Mouse (Mus musculus) testis, adult 2 months (tissue): ENCODE measurements at regions not wholly inside any gene's neighbourhood (a gene's known extent, or its start where the extent isn't known, plus 50 kb on each side); places are given as distances from the start of the nearest gene placed in this dataset.

Source experiments
- H3K27ac ChIP-seq: fragments of 200-500 bp; 2 replicates; pipeline ENCODE4 v1.5.1; 2012; ENCODE audit warnings: low read depth, low read length; ENCODE audit not compliant: control insufficient read depth, insufficient read depth
- H3K27me3 ChIP-seq: fragments of 200-500 bp; 2 replicates; pipeline ENCODE4 v1.6.1; 2012; ENCODE audit warnings: mild to moderate bottlenecking, low read length, moderate library complexity; ENCODE audit not compliant: control insufficient read depth, insufficient read depth
- H3K36me3 ChIP-seq: fragments of 200-500 bp; 2 replicates; pipeline ENCODE4 v1.6.1; 2012; ENCODE audit warnings: mild to moderate bottlenecking, low read length; ENCODE audit not compliant: control insufficient read depth, insufficient read depth
- H3K4me1 ChIP-seq: fragments of 200-500 bp; 2 replicates; pipeline ENCODE4 v1.6.1; 2012; ENCODE audit warnings: low read length; ENCODE audit not compliant: control insufficient read depth, insufficient read depth
- H3K4me3 ChIP-seq: fragments of 200-500 bp; 2 replicates; pipeline ENCODE4 v1.5.1; 2012; ENCODE audit warnings: low read depth, mild to moderate bottlenecking, low read length, moderate library complexity, mixed read lengths; ENCODE audit not compliant: control insufficient read depth
- CTCF ChIP-seq: fragments of 200-500 bp; IDR thresholded peaks from 2 replicates; pipeline ENCODE4 v1.5.1; 2012; ENCODE audit warnings: low read depth, mild to moderate bottlenecking, inconsistent platforms, low read length, moderate library complexity; ENCODE audit not compliant: control insufficient read depth, insufficient read depth, insufficient replicate concordance
- POLR2A ChIP-seq: fragments of 200-500 bp; IDR thresholded peaks from 2 replicates; pipeline ENCODE4 v1.6.1; 2012; ENCODE audit warnings: low read depth, mild to moderate bottlenecking, inconsistent platforms, low read length, moderate library complexity; ENCODE audit not compliant: control insufficient read depth

GRCm38 (mm10) chr1:42167790-42168572 lies 527.6 kb upstream of the Pou3f3 start:
- Histone ChIP-seq H3K4me1 (no peaks in the 10 kb centered on the region), H3K4me3 (no peak overlapping the region), H3K27me3 (no peaks in the 10 kb centered on the region), H3K36me3 (no peaks in the 10 kb centered on the region), H3K27ac (no peak overlapping the region)
- TF ChIP-seq CTCF (no peak), POLR2A (no peak)

GRCm38 (mm10) chr1:42169505-42169904 lies 526.1 kb upstream of the Pou3f3 start:
- Histone ChIP-seq H3K4me1 (no peaks in the 10 kb centered on the region), H3K27ac (no peak overlapping the region), H3K4me3 (no peak overlapping the region), H3K36me3 (no peaks in the 10 kb centered on the region), H3K27me3 (no peaks in the 10 kb centered on the region)
- no peak for TF ChIP-seq POLR2A
- no peak for TF ChIP-seq CTCF

- no peak overlapping the region for H3K4me3 ChIP-seq
- H3K4me1 ChIP-seq, result no peaks in the 10 kb centered on the region
- H3K36me3 ChIP-seq, result no peaks in the 10 kb centered on the region
- H3K27ac ChIP-seq, result no peak overlapping the region
- TF ChIP-seq POLR2A, result no peak
- TF ChIP-seq CTCF, result no peak
- no peaks in the 10 kb centered on the region for H3K27me3 ChIP-seq
Measured at GRCm38 (mm10) chr1:42186295-42186694, 509.3 kb upstream of the Pou3f3 start.

GRCm38 (mm10) chr1:42228098-42228497 lies 467.5 kb upstream of the Pou3f3 start:
- H3K36me3 ChIP-seq, result no peaks in the 10 kb centered on the region
- no peak overlapping the region for H3K4me3 ChIP-seq
- H3K4me1 ChIP-seq, result peaks cover 3% of the 10 kb centered on the region; the same call in 1 of the 2 replicates
- H3K27me3 ChIP-seq, result no peaks in the 10 kb centered on the region
- no peak for TF ChIP-seq CTCF
- TF ChIP-seq POLR2A, result no peak
- no peak overlapping the region for H3K27ac ChIP-seq

GRCm38 (mm10) chr1:42229711-42230110 lies 465.9 kb upstream of the Pou3f3 start:
- TF ChIP-seq POLR2A (no peak), CTCF (no peak)
- Histone ChIP-seq H3K4me1 (peaks cover 3% of the 10 kb centered on the region; the same call in 1 of the 2 replicates), H3K27me3 (no peaks in the 10 kb centered on the region), H3K4me3 (no peak overlapping the region), H3K36me3 (no peaks in the 10 kb centered on the region), H3K27ac (no peak overlapping the region)

DNA sequence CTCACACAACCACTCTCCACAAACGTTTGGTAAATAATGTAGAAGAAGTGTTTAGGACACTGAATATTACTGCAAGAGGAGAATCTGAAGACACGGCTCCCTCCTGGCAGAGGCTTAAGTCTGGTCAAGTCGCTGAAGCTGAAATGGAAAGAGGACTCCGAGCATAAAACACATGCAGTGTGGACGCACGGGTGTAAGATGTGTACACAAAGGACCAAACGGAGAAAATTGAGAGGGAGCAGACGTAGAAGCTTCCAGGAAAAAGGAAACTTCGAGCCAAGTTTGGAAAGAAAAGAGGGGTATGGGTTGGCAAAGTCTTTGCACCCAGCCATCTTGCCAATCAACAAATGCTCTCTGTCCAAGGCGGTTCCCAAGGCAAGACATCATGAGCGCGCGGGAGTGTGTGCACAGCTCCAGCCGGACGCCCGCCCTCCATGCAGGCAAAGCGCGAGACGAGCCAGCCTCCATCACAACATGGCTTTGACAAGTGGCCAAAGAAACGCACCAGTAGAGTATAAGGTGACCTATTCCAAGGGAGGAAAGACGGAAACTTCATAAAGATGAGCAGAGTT lies 465.0 kb upstream of the Pou3f3 start:
- no peaks in the 10 kb centered on the region for H3K36me3 ChIP-seq
- H3K4me1 ChIP-seq, result peaks cover 3% of the 10 kb centered on the region; the same call in 1 of the 2 replicates
- no peak overlapping the region for H3K27ac ChIP-seq
- no peak overlapping the region for H3K4me3 ChIP-seq
- H3K27me3 ChIP-seq, result no peaks in the 10 kb centered on the region
- TF ChIP-seq POLR2A (no peak), CTCF (no peak)

GRCm38 (mm10) chr1:42231091-42231490 lies 464.5 kb upstream of the Pou3f3 start:
- Histone ChIP-seq H3K36me3 (no peaks in the 10 kb centered on the region), H3K27ac (no peak overlapping the region), H3K4me1 (peaks cover 3% of the 10 kb centered on the region; the same call in 1 of the 2 replicates), H3K4me3 (no peak overlapping the region), H3K27me3 (no peaks in the 10 kb centered on the region)
- TF ChIP-seq CTCF (no peak), POLR2A (no peak)
